Mouse (Mus musculus) forebrain, postnatal 0 days (tissue): Measurements from ENCODE around the gene Adamts3. TPM values are rescaled to one million over a fixed set of nuclear protein-coding genes. Genes with fewer than 3 reads are reported as not detected.
A peak's percentile ranks its signal among the peaks of the same experiment; 100 is the strongest.

ENCODE experiments used
- ATAC-seq: fragments of 200-750 bp; cut with Nextera tagmentation; 2 replicates; pipeline ENCODE4 v1.8.0; 2017; ENCODE audit warnings: mild to moderate bottlenecking, moderate library complexity
- DNase-seq: peaks from one replicate; pipeline ENCODE4 v3.0.0-alpha.2; 2015
- H3K27ac ChIP-seq: fragments of 300-500 bp; sonication (generic); 2 replicates; pipeline ENCODE4 v1.5.1; 2014; ENCODE audit warnings: low read depth, mild to moderate bottlenecking, antibody characterized with exemption, low read length, moderate library complexity, mixed read lengths
- H3K27me3 ChIP-seq: fragments of 300-500 bp; sonication (generic); 2 replicates; pipeline ENCODE4 v1.6.1; 2014; ENCODE audit warnings: mild to moderate bottlenecking, low read length, mixed read lengths; ENCODE audit not compliant: insufficient read depth
- H3K36me3 ChIP-seq: fragments of 300-500 bp; sonication (generic); 2 replicates; pipeline ENCODE4 v1.6.1; 2014; ENCODE audit warnings: mild to moderate bottlenecking, moderate library complexity; ENCODE audit not compliant: insufficient read depth
- H3K4me1 ChIP-seq: fragments of 300-500 bp; sonication (generic); 2 replicates; pipeline ENCODE4 v1.6.1; 2014; ENCODE audit warnings: antibody characterized with exemption; ENCODE audit not compliant: insufficient read depth
- H3K4me2 ChIP-seq: fragments of 300-500 bp; sonication (generic); 2 replicates; pipeline ENCODE4 v1.6.1; 2014; ENCODE audit warnings: low read depth, mild to moderate bottlenecking, moderate library complexity
- H3K4me3 ChIP-seq: fragments of 300-500 bp; sonication (generic); 2 replicates; pipeline ENCODE4 v1.5.1; 2014; ENCODE audit warnings: low read depth, low read length, mixed read lengths
- H3K9ac ChIP-seq: fragments of 300-500 bp; sonication (generic); 2 replicates; pipeline ENCODE4 v1.6.1; 2014; ENCODE audit warnings: mild to moderate bottlenecking
- H3K9me3 ChIP-seq: fragments of 300-500 bp; sonication (generic); 2 replicates; pipeline ENCODE4 v1.6.1; 2016; ENCODE audit warnings: low read length
- CTCF ChIP-seq: sonication (generic); IDR thresholded peaks from 2 replicates; pipeline ENCODE4 v1.5.1; 2016; ENCODE audit warnings: antibody characterized with exemption, control low read depth, low read depth
- WGBS: fragments of 180-500 bp; shearing (Covaris S2); extraction: QIAGEN DNeasy Blood & Tissue Kit; methylation state at CpG from one replicate; pipeline ENCODE4 v1.1.7; 2014; 5-methylcytosine and 5-hydroxymethylcytosine counted together
- polyA plus RNA-seq: library from polyadenylated mRNA; unstranded; fragments of >200 nt; fragmentation: Nextera tagmentation; extraction: Ambion mirVana; gene quantifications from 2 replicates; pipeline ENCODE4 v1.2.1, GENCODE M21; 2015
- total RNA-seq: library from RNA; depleted of rRNA; stranded (reverse); fragments of >200 nt; gene quantifications from 2 replicates; pipeline ENCODE4 v1.2.3, GENCODE M21; 2014

Adamts3 gene
- total and polyA plus RNA-seq, 2 experiments from 2014 or later = 5.8 to 27.0 TPM

DNA sequence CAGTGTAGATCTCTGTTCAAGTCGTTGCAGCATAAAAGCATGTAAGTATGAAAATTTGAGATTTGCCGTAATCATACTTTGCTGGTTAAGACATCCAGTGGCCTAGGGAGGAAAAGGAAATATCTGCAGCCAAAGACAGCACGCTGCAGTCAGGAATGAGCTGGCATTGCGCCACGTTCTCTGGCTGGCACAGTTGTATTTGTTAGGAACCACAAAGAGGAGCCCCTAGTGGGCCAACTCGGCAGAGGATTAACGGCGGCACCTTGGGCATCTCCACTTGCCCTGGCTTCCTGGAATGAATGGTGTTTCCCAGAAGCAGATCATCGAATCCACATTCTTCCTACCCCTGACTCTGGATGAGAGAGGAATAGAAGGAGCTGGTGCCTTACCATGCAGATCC lies 14.4 kb upstream of the Adamts3 start:
- H3K9me3 ChIP-seq = no peaks in the 10 kb centered on the region
- H3K4me1 ChIP-seq = no peaks in the 10 kb centered on the region
- H3K4me2 ChIP-seq = no peak overlapping the region
- no peak overlapping the region for H3K27ac ChIP-seq
- H3K9ac ChIP-seq = no peak overlapping the region
- 0 out of 2 replicates have a peak, but pooled peaks have one; percentile 16 for TF ChIP-seq CTCF
- DNase-seq (peak; percentile 78), ATAC-seq (peak; percentile 69)
- no peak overlapping the region for H3K4me3 ChIP-seq
- WGBS = 38% methylated on average over 9 of the region's 9 CpGs
- no peaks in the 10 kb centered on the region for H3K27me3 ChIP-seq
- H3K36me3 ChIP-seq = no peaks in the 10 kb centered on the region

DNA sequence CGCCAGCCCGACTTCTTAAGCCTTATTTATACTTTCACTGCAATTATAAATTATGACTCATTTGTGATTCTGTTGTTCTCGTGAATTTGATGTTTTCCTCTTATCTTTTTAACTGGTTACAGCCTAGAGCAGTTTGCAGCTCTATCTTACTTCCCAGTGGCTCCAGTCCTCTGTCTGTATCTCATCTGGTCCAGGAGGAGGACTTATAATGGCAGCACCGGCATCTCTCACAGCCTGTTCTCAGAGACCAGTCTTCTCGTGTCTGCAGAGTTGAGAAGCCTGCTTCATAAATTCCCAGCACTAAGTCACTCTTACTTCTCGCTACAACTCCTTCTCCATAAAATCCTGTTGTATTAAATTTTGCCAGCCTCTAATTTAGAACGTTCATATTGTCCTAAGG lies 12.4 kb upstream of the Adamts3 start:
- H3K4me2 ChIP-seq = no peak overlapping the region
- no peak for TF ChIP-seq CTCF
- no peaks in the 10 kb centered on the region for H3K9me3 ChIP-seq
- ATAC-seq = no peak
- WGBS = 85% methylated on average over 7 of the region's 7 CpGs
- H3K36me3 ChIP-seq = no peaks in the 10 kb centered on the region
- no peak for DNase-seq
- no peak overlapping the region for H3K27ac ChIP-seq
- no peak overlapping the region for H3K4me3 ChIP-seq
- no peaks in the 10 kb centered on the region for H3K4me1 ChIP-seq
- no peaks in the 10 kb centered on the region for H3K27me3 ChIP-seq
- H3K9ac ChIP-seq = no peak overlapping the region

DNA sequence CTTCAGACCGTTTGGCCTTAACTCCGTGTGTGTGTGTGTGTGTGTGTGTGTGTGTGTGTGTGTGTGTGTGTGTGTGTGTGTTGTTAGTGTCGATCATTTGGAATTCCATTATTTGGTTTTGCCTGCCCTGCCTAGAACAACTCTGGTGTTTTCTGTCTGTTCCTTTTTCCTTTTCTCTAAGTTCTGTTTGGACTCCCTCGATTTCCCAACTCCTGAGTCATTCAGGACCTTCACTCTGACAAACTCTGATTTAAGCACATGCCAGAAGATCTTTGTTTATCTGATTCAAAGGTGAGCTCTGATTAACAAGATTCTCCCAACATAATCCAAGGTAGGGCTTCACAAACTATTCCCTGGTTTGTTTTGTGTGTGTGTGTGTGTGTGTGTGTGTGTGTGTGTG lies 1.9 kb upstream of the Adamts3 start:
- no peak for TF ChIP-seq CTCF
- Histone ChIP-seq H3K4me1 (no peaks in the 10 kb centered on the region), H3K9me3 (no peaks in the 10 kb centered on the region), H3K9ac (no peak overlapping the region), H3K27me3 (no peaks in the 10 kb centered on the region), H3K4me2 (no peak overlapping the region), H3K27ac (no peak overlapping the region), H3K36me3 (no peaks in the 10 kb centered on the region), H3K4me3 (no peak overlapping the region)
- ATAC-seq (no peak), DNase-seq (no peak)
- 51% methylated on average over 4 of the region's 4 CpGs for WGBS

DNA sequence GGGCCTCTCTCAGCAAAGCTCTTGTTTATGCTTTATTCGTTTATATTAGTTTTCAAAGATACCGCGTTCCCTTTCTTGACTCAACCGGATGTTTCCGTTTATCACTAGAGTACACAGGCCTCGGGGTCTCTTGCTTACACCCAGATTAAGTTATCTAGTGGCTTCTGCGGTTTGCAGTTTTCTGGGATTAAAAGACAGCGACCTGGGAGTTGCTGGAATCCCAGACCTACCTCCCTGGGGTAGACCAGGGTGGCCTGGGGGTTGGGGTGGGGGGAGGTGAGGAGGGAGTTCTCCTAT lies 722 bp upstream of the Adamts3 start:
- Histone ChIP-seq H3K27ac (no peak overlapping the region), H3K4me2 (peak overlapping the region; percentile 96), H3K4me3 (peak overlapping the region; percentile 81), H3K9ac (peak overlapping the region; percentile 75), H3K4me1 (peaks cover 7% of the 10 kb centered on the region; the same call in 1 of the 2 replicates), H3K27me3 (no peaks in the 10 kb centered on the region), H3K9me3 (no peaks in the 10 kb centered on the region), H3K36me3 (no peaks in the 10 kb centered on the region)
- DNase-seq = peak; percentile 14
- no peak for ATAC-seq
- 4% methylated on average over 8 of the region's 8 CpGs for WGBS
- TF ChIP-seq CTCF = no peak

DNA sequence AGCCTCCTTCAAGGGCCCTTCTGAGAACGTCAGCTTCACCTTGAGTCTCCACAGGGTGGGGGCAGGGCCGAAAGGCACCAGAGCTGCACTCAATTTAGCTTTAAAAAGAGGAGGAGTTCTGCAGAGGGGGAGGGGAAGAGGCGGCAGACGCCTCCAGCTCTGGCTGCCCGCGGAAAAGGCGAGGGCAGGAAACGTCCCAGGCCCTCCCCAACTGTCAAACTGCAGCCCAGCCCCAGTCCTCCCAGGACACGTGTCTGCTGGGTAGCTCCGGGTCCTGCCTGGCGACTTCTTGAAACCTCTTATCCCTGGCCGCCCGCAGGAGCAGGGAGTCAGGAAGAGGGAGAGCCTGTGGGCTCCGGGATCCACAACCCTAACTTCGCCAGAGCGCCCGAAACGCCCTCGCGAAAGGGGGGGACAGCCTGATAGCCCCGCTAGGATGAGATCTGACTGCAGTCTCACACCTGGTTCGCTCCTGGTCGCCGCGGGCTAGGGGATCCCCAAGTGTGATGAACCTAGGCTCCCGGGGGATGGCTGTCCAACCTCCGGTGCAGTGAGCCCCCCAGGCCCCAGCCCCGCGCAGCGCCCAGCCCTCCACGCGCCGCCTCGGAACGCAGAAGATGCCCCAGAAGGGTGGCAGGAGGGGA lies 921 bp downstream of the Adamts3 start:
- Histone ChIP-seq H3K27ac (peak overlapping the region; percentile 52), H3K4me1 (peaks cover 7% of the 10 kb centered on the region; the same call in 1 of the 2 replicates), H3K4me3 (peak overlapping the region; percentile 81), H3K36me3 (no peaks in the 10 kb centered on the region), H3K9me3 (no peaks in the 10 kb centered on the region), H3K27me3 (no peaks in the 10 kb centered on the region), H3K9ac (peak overlapping the region; percentile 75), H3K4me2 (peak overlapping the region; percentile 96)
- peak; percentile 40 for ATAC-seq
- DNase-seq = peak; percentile 63
- TF ChIP-seq CTCF = no peak
- 1% methylated on average over 27 of the region's 35 CpGs for WGBS

DNA sequence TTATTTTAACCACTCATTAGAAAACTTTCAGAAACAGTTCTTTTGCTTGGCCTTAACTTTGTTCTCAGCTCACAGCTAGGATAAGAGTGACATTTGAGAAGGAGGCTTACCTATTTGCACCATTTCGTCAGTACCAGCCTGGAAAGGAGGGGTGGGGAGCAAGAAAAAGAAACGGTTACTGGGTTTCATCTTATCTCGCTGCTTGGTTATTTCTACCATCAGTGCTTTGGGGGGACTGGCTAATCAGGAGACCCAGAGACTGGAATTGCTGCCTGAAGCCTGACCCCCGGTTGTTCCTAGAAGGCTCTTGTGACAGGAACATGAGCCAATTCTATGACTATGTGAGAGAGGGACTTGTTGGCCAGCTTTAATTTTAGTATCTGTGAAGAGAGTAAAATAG lies 1.7 kb downstream of the Adamts3 start:
- WGBS = 35% methylated on average over 4 of the region's 4 CpGs
- no peak overlapping the region for H3K9ac ChIP-seq
- TF ChIP-seq CTCF = no peak
- no peaks in the 10 kb centered on the region for H3K27me3 ChIP-seq
- ATAC-seq (no peak), DNase-seq (no peak)
- H3K4me3 ChIP-seq = peak overlapping the region; percentile 81
- no peak overlapping the region for H3K27ac ChIP-seq
- peak overlapping the region; percentile 96 for H3K4me2 ChIP-seq
- H3K36me3 ChIP-seq = no peaks in the 10 kb centered on the region
- no peaks in the 10 kb centered on the region for H3K9me3 ChIP-seq
- peaks cover 7% of the 10 kb centered on the region; the same call in 1 of the 2 replicates for H3K4me1 ChIP-seq

DNA sequence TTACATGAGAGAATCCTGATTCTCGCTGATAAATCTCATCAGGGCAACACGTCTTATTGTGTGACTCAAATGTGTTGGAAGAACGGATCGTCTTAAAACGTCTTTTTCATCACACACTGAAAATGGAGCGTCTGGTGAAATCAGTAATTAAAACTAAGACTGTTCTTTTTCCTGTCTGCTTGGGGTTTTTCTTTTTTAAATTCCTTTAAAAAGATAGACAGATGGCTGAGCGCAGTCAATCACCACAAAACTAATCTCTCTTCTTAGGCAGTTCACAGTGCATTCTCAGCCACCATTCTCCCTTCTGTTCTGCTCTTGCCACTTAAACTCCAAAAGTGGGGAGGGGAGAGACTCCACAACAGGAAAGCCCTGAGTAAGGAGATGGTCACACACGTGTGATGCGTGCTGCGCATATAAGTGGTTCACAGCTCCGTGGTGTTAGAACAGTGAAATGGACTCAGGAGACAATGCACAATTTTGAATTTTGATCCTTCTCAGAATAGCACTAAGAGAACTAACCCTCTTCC lies 4.2 kb downstream of the Adamts3 start:
- Histone ChIP-seq H3K27me3 (no peaks in the 10 kb centered on the region), H3K4me1 (peaks cover 7% of the 10 kb centered on the region; the same call in 1 of the 2 replicates), H3K9ac (0 out of 2 replicates have a peak overlapping the region, but pooled peaks have one; percentile 23), H3K4me3 (no peak overlapping the region; the same call in 1 of the 2 replicates), H3K36me3 (no peaks in the 10 kb centered on the region), H3K4me2 (peak overlapping the region; percentile 25), H3K27ac (peak overlapping the region; percentile 81), H3K9me3 (no peaks in the 10 kb centered on the region)
- DNase-seq = peak; percentile 70
- 33% methylated on average over 11 of the region's 11 CpGs for WGBS
- ATAC-seq = peak; percentile 60
- no peak for TF ChIP-seq CTCF
